Mouse (Mus musculus): Measurements from ENCODE around the gene Ywhah. TPM values are rescaled to one million over a fixed set of nuclear protein-coding genes. Genes with fewer than 3 reads are reported as not detected.

Ywhah gene
- polyA plus RNA-seq, 1 experiment from 2014 or later, result 388 TPM

Other genes with a start within 250 kb of the Ywhah start
- gene Pisd, start 233.2 kb upstream of the Ywhah start, polyA plus RNA-seq (2015; fragmentation: Nextera tagmentation; extraction: Ambion mirVana), result 54.4 and 55.4 TPM in 2 replicates
- gene Gm20671, start 191.7 kb upstream of the Ywhah start, polyA plus RNA-seq (2015; fragmentation: Nextera tagmentation; extraction: Ambion mirVana), result not detected in 2 replicates
- 12.2 and 13.3 TPM in 2 replicates for gene Prr14l, start 164.6 kb upstream of the Ywhah start, polyA plus RNA-seq (2015; fragmentation: Nextera tagmentation; extraction: Ambion mirVana)
- 23.4 and 24.0 TPM in 2 replicates for gene Depdc5, start 155.1 kb upstream of the Ywhah start, polyA plus RNA-seq (2015; fragmentation: Nextera tagmentation; extraction: Ambion mirVana)
- 0.11 TPM in 1 of 2 replicates, not detected in the other for gene Slc5a1, start 85.4 kb downstream of the Ywhah start, polyA plus RNA-seq (2015; fragmentation: Nextera tagmentation; extraction: Ambion mirVana)
- 6.8 and 7.4 TPM in 2 replicates for gene Spon2, start 199.6 kb downstream of the Ywhah start, polyA plus RNA-seq (2015; fragmentation: Nextera tagmentation; extraction: Ambion mirVana)

Measured in limb, embryonic 13.5 days (tissue).